ENCODE assay signal across 17 mouse cellular contexts in genomic region chr10:40446088-40446604, GRCm38 (mm10).
DNase-seq lines count a peak whose midpoint lies in the region; ATAC-seq and TF ChIP-seq lines count a peak whose summit lies in the region.
"Had no signal": no experiment of that assay in that cellular context is flagged by ENCODE, and none has a peak within 500 bp of the region (broad histone marks: within the 10 kb centered on the region; RNA-seq: fewer than 3 reads in every experiment).

No protein-coding gene starts in this region.

- H3K4me1 ChIP-seq in forebrain, embryonic 16.5 days (replicated peaks; ENCODE audit: control insufficient read depth, insufficient read depth, low read length) = peaks cover 26% of the 10 kb centered on the region
- 0 out of 2 replicates have a peak, but pooled peaks cover 2% of the 10 kb centered on the region for H3K4me1 ChIP-seq in forebrain, embryonic 11.5 days (replicated peaks; ENCODE audit: control insufficient read depth, insufficient read depth, low read length)
- H3K4me1 ChIP-seq in midbrain, embryonic 15.5 days = peaks cover 31% of the 10 kb centered on the region
- H3K4me1 ChIP-seq in stomach, postnatal 0 days (replicated peaks; ENCODE audit: control insufficient read depth, insufficient read depth) = 0 out of 2 replicates have a peak, but pooled peaks cover 4% of the 10 kb centered on the region

- no peak overlapping the region for H3K9ac ChIP-seq in forebrain, embryonic 16.5 days (replicated peaks; ENCODE audit: low read depth, low read length)
- no peak overlapping the region for H3K9ac ChIP-seq in forebrain, embryonic 11.5 days (ENCODE audit: low read length)
- H3K9ac ChIP-seq in midbrain, embryonic 15.5 days = no peak overlapping the region
- H3K9ac ChIP-seq in stomach, postnatal 0 days (ENCODE audit: low read length) = no peak overlapping the region
- H3K9ac ChIP-seq: liver, embryonic 13.5 days; midbrain, embryonic 12.5 days had no signal

- H3K4me3 ChIP-seq in forebrain, embryonic 16.5 days (replicated peaks; ENCODE audit: low read length) = no peak overlapping the region
- no peak overlapping the region for H3K4me3 ChIP-seq in forebrain, embryonic 11.5 days (ENCODE audit: low read depth, low read length)
- H3K4me3 ChIP-seq in left cerebral cortex, adult 2 months = no peak overlapping the region
- H3K4me3 ChIP-seq in midbrain, embryonic 15.5 days = no peak overlapping the region
- no peak overlapping the region for H3K4me3 ChIP-seq in stomach, postnatal 0 days (ENCODE audit: low read depth, low read length)
- H3K4me3 ChIP-seq: embryonic facial prominence, embryonic 10.5 days; gastrocnemius, adult 2 months; liver, embryonic 13.5 days; midbrain, embryonic 12.5 days had no signal

- TF ChIP-seq EP300 in stomach, postnatal 0 days (optimal IDR thresholded peaks at IDR 0.05) = no peak

- no peaks in the 10 kb centered on the region for H3K9me3 ChIP-seq in forebrain, embryonic 16.5 days (ENCODE audit: control insufficient read depth, low read length)
- H3K9me3 ChIP-seq in forebrain, embryonic 11.5 days (ENCODE audit: control insufficient read depth, low read length) = no peaks in the 10 kb centered on the region
- H3K9me3 ChIP-seq in midbrain, embryonic 15.5 days = no peaks in the 10 kb centered on the region
- H3K9me3 ChIP-seq in stomach, postnatal 0 days (ENCODE audit: control insufficient read depth, low read length) = no peaks in the 10 kb centered on the region
- H3K9me3 ChIP-seq: liver, embryonic 13.5 days; midbrain, embryonic 12.5 days had no signal

- ATAC-seq in forebrain, embryonic 16.5 days = peak; percentile 29; the same call in 1 of the 2 replicates
- no peak for ATAC-seq in forebrain, embryonic 11.5 days (replicated peaks; ENCODE audit: low FRiP score)
- peak; percentile 30 for ATAC-seq in midbrain, embryonic 15.5 days (replicated peaks)
- ATAC-seq in stomach, postnatal 0 days (ENCODE audit: low FRiP score, low TSS enrichment) = peak; percentile 73

- DNase-seq in forebrain, embryonic 11.5 days (ENCODE audit: low spot score) = no peak
- DNase-seq in left cerebral cortex, adult 2 months (ENCODE audit: extremely low spot score in 1 of 2, low spot score in 2 of 2) = no peak
- no peak for DNase-seq in left cerebral cortex, adult 8-10 months (ENCODE audit: low spot score in 2 of 2)
- DNase-seq in stomach, postnatal 0 days (ENCODE audit: low spot score) = no peak
- no peak for DNase-seq in c-Kit-positive CD71-positive TER-119-positive erythroid progenitor cells, embryonic 14.5 days (ENCODE audit: low spot score)
- no peak for DNase-seq in thymus, adult 18-20 months
- DNase-seq: cerebellum, postnatal 10 days; gastrocnemius, adult 2 months; kidney, postnatal 10 days; liver, embryonic 13.5 days; lung, postnatal 10 days; right cerebral cortex, postnatal 14 days; thymus, postnatal 25 days had no signal

- 35% methylated on average over 3 of the region's 3 CpGs for WGBS in forebrain, embryonic 16.5 days
- 56% methylated on average over 3 of the region's 3 CpGs for WGBS in forebrain, embryonic 11.5 days
- 41% methylated on average over 3 of the region's 3 CpGs for WGBS in midbrain, embryonic 15.5 days
- 54% methylated on average over 3 of the region's 3 CpGs for WGBS in stomach, postnatal 0 days

- intact Hi-C loops in left cerebral cortex, adult 2 months (cut with DNase I) = loop anchor here (2.0 to 5.0 kb wide), 2 partner anchors 74 to 77 kb away; no protein-coding TSS in a partner anchor

- no peak for TF ChIP-seq CTCF in left cerebral cortex, adult 2 months (IDR thresholded peaks at IDR 0.05)
- TF ChIP-seq CTCF in stomach, postnatal 0 days (IDR thresholded peaks at IDR 0.05; ENCODE audit: low read depth) = no peak

- H3K27me3 ChIP-seq in forebrain, embryonic 16.5 days (replicated peaks; ENCODE audit: control insufficient read depth, insufficient read depth, low read length) = no peaks in the 10 kb centered on the region
- H3K27me3 ChIP-seq in forebrain, embryonic 11.5 days (ENCODE audit: control insufficient read depth, insufficient read depth, low read length) = no peaks in the 10 kb centered on the region
- no peaks in the 10 kb centered on the region for H3K27me3 ChIP-seq in midbrain, embryonic 15.5 days (replicated peaks)
- H3K27me3 ChIP-seq in stomach, postnatal 0 days (ENCODE audit: control insufficient read depth, insufficient read depth, low read length) = no peaks in the 10 kb centered on the region
- H3K27me3 ChIP-seq: liver, embryonic 13.5 days; midbrain, embryonic 12.5 days had no signal

- H3K36me3 ChIP-seq in forebrain, embryonic 16.5 days (ENCODE audit: control insufficient read depth, insufficient read depth) = no peaks in the 10 kb centered on the region
- no peaks in the 10 kb centered on the region for H3K36me3 ChIP-seq in forebrain, embryonic 11.5 days (ENCODE audit: control insufficient read depth, insufficient read depth, low read length)
- H3K36me3 ChIP-seq in midbrain, embryonic 15.5 days (replicated peaks) = no peaks in the 10 kb centered on the region
- no peaks in the 10 kb centered on the region for H3K36me3 ChIP-seq in stomach, postnatal 0 days (ENCODE audit: control insufficient read depth, insufficient read depth, low read length)
- H3K36me3 ChIP-seq: liver, embryonic 13.5 days; midbrain, embryonic 12.5 days had no signal

- H3K27ac ChIP-seq in forebrain, embryonic 16.5 days (ENCODE audit: low read length) = peak overlapping the region; percentile 72
- H3K27ac ChIP-seq in forebrain, embryonic 11.5 days (ENCODE audit: low read depth, low read length) = no peak overlapping the region
- peak overlapping the region; percentile 84 for H3K27ac ChIP-seq in left cerebral cortex, adult 2 months
- H3K27ac ChIP-seq in midbrain, embryonic 15.5 days = peak overlapping the region; percentile 67
- H3K27ac ChIP-seq in stomach, postnatal 0 days (replicated peaks) = peak overlapping the region; percentile 53; the same call in 1 of the 2 replicates
- H3K27ac ChIP-seq: embryonic facial prominence, embryonic 10.5 days; gastrocnemius, adult 2 months; liver, embryonic 13.5 days; midbrain, embryonic 12.5 days had no signal

- H3K4me2 ChIP-seq in forebrain, embryonic 16.5 days (ENCODE audit: low read length) = no peak overlapping the region
- no peak overlapping the region for H3K4me2 ChIP-seq in forebrain, embryonic 11.5 days (ENCODE audit: low read depth, low read length, severe bottlenecking)
- H3K4me2 ChIP-seq in midbrain, embryonic 15.5 days = no peak overlapping the region
- no peak overlapping the region for H3K4me2 ChIP-seq in stomach, postnatal 0 days (replicated peaks; ENCODE audit: low read depth)
- H3K4me2 ChIP-seq: liver, embryonic 13.5 days; midbrain, embryonic 12.5 days had no signal
